Mouse (Mus musculus) neural tube, embryonic 12.5 days (tissue): ENCODE measurements around the gene Paqr3. TPM values are rescaled to one million over a fixed set of nuclear protein-coding genes. Genes with fewer than 3 reads are reported as not detected.

ENCODE experiments used
- ATAC-seq: fragments of 200-750 bp; cut with Nextera tagmentation; 2 replicates; pipeline ENCODE4 v1.8.0; 2017; ENCODE audit warnings: low read depth, mild to moderate bottlenecking, moderate TSS enrichment, moderate library complexity; ENCODE audit not compliant: low FRiP score
- H3K27ac ChIP-seq: fragments of 300-500 bp; sonication (generic); 2 replicates; pipeline ENCODE4 v1.5.1; 2016
- H3K27me3 ChIP-seq: fragments of 300-500 bp; sonication (generic); replicated peaks from 2 replicates; pipeline ENCODE4 v1.6.1; 2016; ENCODE audit warnings: mild to moderate bottlenecking
- H3K36me3 ChIP-seq: fragments of 300-500 bp; sonication (generic); 2 replicates; pipeline ENCODE4 v1.6.1; 2016; ENCODE audit warnings: mild to moderate bottlenecking
- H3K4me1 ChIP-seq: fragments of 300-500 bp; sonication (generic); 2 replicates; pipeline ENCODE4 v1.6.1; 2016
- H3K4me2 ChIP-seq: fragments of 300-500 bp; sonication (generic); replicated peaks from 2 replicates; pipeline ENCODE4 v1.6.1; 2016; ENCODE audit warnings: mild to moderate bottlenecking
- H3K4me3 ChIP-seq: fragments of 300-500 bp; sonication (generic); 2 replicates; pipeline ENCODE4 v1.5.1; 2016
- H3K9ac ChIP-seq: fragments of 300-500 bp; sonication (generic); 2 replicates; pipeline ENCODE4 v1.6.1; 2016; ENCODE audit warnings: mild to moderate bottlenecking
- H3K9me3 ChIP-seq: fragments of 300-500 bp; sonication (generic); 2 replicates; pipeline ENCODE4 v1.6.1; 2016; ENCODE audit warnings: mild to moderate bottlenecking
- WGBS: fragments of 180-500 bp; shearing (Covaris S2); methylation state at CpG from one replicate; pipeline ENCODE4 v1.1.7; 2016; 5-methylcytosine and 5-hydroxymethylcytosine counted together
- polyA plus RNA-seq: library from polyadenylated mRNA; unstranded; fragments of >200 nt; fragmentation: Nextera tagmentation; extraction: Ambion mirVana; gene quantifications from 2 replicates; pipeline ENCODE4 v1.2.1, GENCODE M21; 2016

The Paqr3 gene
- polyA plus RNA-seq, result 20.7 and 21.0 TPM in 2 replicates

DNA sequence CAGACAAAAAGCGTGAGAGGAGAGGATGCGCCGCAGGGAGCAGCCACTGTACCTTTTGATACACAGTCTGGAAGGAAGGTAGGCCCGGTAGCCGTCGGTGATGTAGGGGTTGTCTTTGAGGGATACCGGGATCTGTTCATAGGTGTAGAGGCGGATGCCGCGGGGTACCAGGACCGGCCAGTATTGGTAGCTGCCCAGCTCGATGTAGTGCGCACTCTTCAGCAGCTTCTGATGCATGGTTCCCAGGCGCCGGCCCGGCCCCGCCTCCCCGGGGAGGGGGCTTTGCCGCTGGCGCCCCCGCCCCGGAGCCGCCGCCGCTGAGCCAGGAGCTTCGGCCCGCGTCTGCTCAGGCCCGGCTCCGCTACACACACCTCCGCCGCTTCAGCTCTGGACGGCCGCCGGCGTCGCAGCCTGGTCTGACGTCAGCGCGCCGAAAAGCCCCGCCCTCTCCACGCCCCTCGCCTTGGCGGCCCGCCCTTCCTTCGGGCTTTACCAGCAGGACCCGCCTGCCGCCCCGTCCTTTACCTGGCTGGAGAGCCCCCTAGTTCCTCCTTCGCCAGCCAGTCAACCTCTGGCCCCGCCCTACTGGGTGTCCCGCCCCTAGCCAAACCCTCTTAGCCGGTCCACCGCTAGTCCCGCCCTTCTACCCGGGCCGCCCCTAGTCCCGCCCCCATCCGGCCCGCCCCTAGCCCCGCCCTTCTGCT is at the start of gene Paqr3:
TSS of gene Paqr3 (minus strand) at position 390 of the 704 bp plus-strand sequence.
- peak; percentile 99 for ATAC-seq
- WGBS, result under 1% methylated on average over 62 of the region's 62 CpGs
- Histone ChIP-seq H3K9me3 (no peaks in the 10 kb centered on the region), H3K36me3 (peaks cover 11% of the 10 kb centered on the region), H3K4me3 (peak within 1 kb of the TSS; percentile 75), H3K4me2 (peak within 1 kb of the TSS; percentile 73), H3K4me1 (peaks cover 15% of the 10 kb centered on the region), H3K9ac (peak within 1 kb of the TSS; percentile 76), H3K27ac (no peak within 1 kb of the TSS; the same call in 1 of the 2 replicates), H3K27me3 (no peaks in the 10 kb centered on the region)

DNA sequence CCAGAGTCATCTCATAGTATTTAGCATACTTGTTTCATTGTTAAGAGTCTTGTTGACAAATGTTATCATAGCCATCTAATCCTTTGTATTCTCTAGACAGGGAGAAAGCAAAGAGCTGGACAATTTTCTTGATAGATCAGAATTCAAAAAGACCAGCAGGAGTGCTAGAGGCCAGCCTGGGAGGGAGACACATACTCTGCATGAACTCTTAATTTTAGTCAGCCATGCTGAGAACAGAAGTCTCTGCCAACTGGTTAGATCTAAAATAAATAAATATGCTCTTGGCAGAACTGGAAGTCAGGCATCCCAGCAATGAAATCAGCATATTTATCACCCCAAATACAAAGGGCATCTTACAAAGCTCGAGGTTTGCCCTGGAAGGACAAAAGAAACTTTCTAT is 43.3 kb upstream of the Paqr3 start:
- WGBS, result 10% methylated on average over 1 of the region's 1 CpGs
- ATAC-seq, result no peak
- Histone ChIP-seq H3K9me3 (no peaks in the 10 kb centered on the region), H3K27ac (no peak overlapping the region), H3K4me2 (no peak overlapping the region), H3K9ac (no peak overlapping the region), H3K27me3 (no peaks in the 10 kb centered on the region), H3K4me1 (no peaks in the 10 kb centered on the region), H3K4me3 (no peak overlapping the region), H3K36me3 (no peaks in the 10 kb centered on the region)

DNA sequence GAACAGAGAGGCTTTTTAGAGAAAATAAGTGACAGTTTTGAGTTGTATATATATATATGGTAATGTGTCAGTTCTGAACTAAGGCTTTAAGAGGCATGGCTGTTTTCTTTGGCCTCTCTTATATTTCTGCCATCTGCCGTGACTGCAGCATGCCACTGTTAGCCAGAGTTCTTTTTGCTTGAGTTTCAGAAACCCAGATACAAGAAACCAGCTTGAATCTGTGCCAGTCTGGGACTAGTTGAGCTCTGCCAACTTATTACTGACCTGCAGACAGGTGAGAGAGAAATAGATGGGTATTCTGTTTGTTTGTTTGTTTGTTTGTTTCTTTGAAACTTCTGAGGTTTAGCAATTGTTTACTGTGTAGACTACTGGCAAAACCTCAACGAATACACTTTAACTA is 23.9 kb upstream of the Paqr3 start:
- no peak overlapping the region for H3K4me3 ChIP-seq
- H3K27me3 ChIP-seq, result no peaks in the 10 kb centered on the region
- WGBS, result 85% methylated on average over 2 of the region's 2 CpGs
- no peaks in the 10 kb centered on the region for H3K36me3 ChIP-seq
- no peak overlapping the region for H3K9ac ChIP-seq
- H3K4me1 ChIP-seq, result no peaks in the 10 kb centered on the region
- H3K9me3 ChIP-seq, result no peaks in the 10 kb centered on the region
- no peak for ATAC-seq
- no peak overlapping the region for H3K27ac ChIP-seq
- no peak overlapping the region for H3K4me2 ChIP-seq

DNA sequence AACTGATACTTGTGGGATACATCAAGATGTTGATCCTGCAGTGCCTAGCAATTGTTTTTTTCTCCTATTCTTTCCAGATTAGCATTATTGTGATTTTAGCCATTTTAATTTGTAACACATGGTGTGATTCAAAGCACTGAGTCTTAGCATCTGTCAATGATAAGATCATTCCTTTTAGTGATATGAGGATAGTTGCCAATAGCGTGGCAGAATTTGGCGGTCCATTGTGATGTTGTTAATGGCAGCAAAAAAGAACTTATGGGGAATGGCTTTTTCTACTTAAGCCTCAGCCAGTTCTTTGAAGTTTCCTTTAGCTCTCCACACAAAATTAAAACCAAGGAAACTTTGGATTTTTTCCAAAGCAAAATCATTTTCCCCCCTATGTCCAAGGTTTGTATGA is 18.2 kb upstream of the Paqr3 start:
- H3K4me2 ChIP-seq, result no peak overlapping the region
- no peak overlapping the region for H3K4me3 ChIP-seq
- H3K9me3 ChIP-seq, result no peaks in the 10 kb centered on the region
- H3K9ac ChIP-seq, result no peak overlapping the region
- no peak overlapping the region for H3K27ac ChIP-seq
- no peaks in the 10 kb centered on the region for H3K27me3 ChIP-seq
- H3K4me1 ChIP-seq, result no peaks in the 10 kb centered on the region
- H3K36me3 ChIP-seq, result no peaks in the 10 kb centered on the region
- 95% methylated on average over 2 of the region's 2 CpGs for WGBS
- no peak for ATAC-seq

DNA sequence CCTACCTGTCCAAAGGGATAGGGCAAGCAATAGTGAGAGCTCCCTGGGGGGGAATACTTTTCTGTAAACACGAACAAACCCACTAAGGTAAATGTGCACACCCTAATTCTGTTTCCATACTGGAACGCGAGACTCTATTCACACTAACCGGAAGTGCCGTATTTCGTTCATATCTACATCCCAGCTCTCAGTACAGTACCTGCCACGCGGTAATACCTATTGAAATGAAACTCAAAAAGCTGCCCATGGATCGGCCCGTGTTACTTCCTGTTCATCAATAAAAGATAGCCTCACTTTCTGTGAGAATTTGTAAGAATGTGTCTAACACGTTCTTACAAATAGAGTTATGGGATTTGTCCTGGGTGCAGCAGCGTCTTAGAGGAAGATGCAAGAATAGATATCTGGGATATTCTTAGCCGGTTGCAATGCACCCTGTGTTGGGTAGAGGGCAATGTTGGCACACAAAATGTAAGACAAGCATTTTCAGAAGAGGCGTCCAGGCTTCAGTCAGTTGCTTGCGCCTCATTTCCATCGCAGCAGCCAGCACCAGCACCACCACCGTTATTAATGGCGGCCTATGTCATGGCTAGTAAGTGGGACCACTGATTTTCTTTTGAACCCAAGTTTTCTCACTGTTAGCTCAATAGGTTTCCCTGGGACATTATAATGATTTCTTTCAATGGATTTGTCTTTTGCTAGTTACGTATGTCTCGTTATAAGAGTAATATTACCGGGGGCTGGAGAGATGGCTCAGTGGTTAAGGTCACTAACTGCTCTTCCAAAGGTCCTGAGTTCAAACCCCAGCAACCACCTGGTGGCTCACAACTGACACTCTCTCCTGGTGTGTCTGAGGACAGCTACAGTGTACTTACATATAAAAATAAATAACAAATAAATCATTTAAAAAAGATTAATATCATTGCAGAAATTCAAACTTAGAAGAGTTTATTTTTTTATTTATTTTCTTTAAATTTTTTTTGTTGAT is 17.1 kb upstream of the Paqr3 start:
- 48% methylated on average over 21 of the region's 21 CpGs for WGBS
- Histone ChIP-seq H3K4me1 (no peaks in the 10 kb centered on the region), H3K9me3 (no peaks in the 10 kb centered on the region), H3K4me2 (no peak overlapping the region), H3K4me3 (no peak overlapping the region), H3K9ac (no peak overlapping the region), H3K36me3 (no peaks in the 10 kb centered on the region), H3K27me3 (no peaks in the 10 kb centered on the region), H3K27ac (no peak overlapping the region)
- peak; percentile 81 for ATAC-seq

DNA sequence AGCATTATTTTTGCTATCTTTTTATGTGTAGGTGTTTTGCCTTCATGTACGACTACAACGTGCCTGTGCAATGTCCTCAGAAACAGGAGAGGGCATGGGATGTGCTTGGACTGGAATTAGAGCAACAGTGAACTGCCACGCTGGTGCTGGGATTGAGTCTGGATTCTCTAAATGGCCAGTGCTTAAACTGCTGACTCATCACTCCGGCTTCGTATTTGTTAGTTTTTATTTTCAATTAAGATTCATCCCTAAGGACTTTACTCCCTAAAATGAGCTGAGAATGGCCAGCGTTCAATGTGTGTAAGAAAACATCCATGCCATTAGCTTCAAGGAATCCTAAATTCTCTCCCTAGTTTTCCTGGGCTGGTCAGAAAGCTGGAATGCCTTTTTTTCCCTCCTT is 15.9 kb upstream of the Paqr3 start:
- no peak overlapping the region for H3K27ac ChIP-seq
- no peaks in the 10 kb centered on the region for H3K36me3 ChIP-seq
- no peaks in the 10 kb centered on the region for H3K27me3 ChIP-seq
- WGBS, result 84% methylated on average over 6 of the region's 6 CpGs
- H3K4me3 ChIP-seq, result no peak overlapping the region
- no peak for ATAC-seq
- no peaks in the 10 kb centered on the region for H3K9me3 ChIP-seq
- H3K9ac ChIP-seq, result no peak overlapping the region
- H3K4me2 ChIP-seq, result no peak overlapping the region
- no peaks in the 10 kb centered on the region for H3K4me1 ChIP-seq

DNA sequence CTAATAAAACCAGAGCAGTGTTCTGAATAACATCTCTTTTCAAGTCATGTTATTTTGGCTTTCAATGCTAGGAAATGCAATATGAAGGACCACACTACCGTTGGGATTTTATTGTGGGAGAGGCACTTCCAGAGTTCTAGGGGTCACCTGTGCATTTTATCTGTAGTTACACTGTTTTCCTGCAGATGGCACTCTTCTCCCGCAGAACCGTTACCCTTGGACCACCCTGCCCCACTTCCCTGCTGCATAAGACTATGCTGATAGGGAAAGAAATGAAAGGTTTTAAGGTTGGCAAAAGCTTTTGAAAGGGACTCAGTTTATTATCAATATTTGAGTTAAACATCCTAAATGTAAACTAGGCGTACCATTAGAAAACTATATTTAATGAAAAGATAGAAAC is 14.6 kb upstream of the Paqr3 start:
- Histone ChIP-seq H3K4me2 (no peak overlapping the region), H3K36me3 (no peaks in the 10 kb centered on the region), H3K9me3 (no peaks in the 10 kb centered on the region), H3K4me3 (no peak overlapping the region), H3K4me1 (no peaks in the 10 kb centered on the region), H3K27ac (no peak overlapping the region), H3K9ac (no peak overlapping the region), H3K27me3 (no peaks in the 10 kb centered on the region)
- peak; percentile 77; the same call in 1 of the 2 replicates for ATAC-seq
- 19% methylated on average over 4 of the region's 4 CpGs for whole genome bisulfite sequencing

DNA sequence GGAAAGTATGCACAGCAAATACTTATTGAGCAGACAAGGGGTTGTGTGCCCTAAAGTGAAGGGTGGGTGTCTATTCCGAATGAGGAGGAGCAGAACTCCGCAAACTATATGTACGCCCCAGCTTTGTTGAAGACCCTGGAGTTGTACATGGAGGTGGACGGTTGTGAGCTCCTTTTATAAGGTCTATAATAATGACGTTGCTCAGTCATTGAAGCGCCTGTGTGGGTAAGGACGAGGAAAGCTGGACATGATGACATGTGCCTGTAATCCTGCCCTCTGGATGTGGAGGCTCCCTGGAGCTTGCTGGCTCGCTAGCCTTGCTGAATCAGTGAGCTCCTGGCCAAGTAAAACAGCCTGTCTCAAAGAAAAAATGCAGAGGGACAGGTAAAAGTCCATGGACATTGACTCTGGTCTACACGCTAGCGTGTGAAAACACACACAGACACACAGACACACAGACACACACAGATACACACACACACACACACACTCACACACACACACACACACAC is 14.1 kb upstream of the Paqr3 start:
- Histone ChIP-seq H3K27ac (no peak overlapping the region), H3K4me3 (no peak overlapping the region), H3K36me3 (no peaks in the 10 kb centered on the region), H3K9me3 (no peaks in the 10 kb centered on the region), H3K4me2 (no peak overlapping the region), H3K4me1 (no peaks in the 10 kb centered on the region), H3K9ac (no peak overlapping the region), H3K27me3 (no peaks in the 10 kb centered on the region)
- 0 out of 2 replicates have a peak, but pooled peaks have one; percentile 22 for ATAC-seq
- WGBS, result 75% methylated on average over 10 of the region's 10 CpGs

DNA sequence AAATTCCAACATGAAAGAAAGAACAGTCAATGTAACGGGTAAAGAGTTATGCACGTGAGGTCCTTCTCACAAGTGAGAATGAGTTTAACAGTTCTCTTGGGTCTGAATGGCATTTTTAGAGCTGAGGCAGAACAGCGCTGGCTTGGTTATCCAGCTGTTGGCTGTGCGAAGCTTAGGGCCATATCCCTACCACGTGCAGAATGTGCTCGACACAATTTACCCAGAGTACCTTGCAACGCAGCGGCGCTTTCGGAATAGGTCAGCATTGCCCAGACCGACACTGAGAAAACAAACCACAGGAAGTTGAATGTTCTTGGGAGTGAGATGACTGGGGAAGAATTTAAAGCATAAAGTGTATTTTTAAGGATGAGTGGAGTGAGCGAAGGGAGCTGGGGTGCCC is 13.6 kb upstream of the Paqr3 start:
- Histone ChIP-seq H3K4me2 (no peak overlapping the region), H3K9me3 (no peaks in the 10 kb centered on the region), H3K27me3 (no peaks in the 10 kb centered on the region), H3K36me3 (no peaks in the 10 kb centered on the region), H3K27ac (no peak overlapping the region), H3K4me1 (no peaks in the 10 kb centered on the region), H3K4me3 (no peak overlapping the region), H3K9ac (no peak overlapping the region)
- no peak for ATAC-seq
- 87% methylated on average over 12 of the region's 12 CpGs for WGBS

DNA sequence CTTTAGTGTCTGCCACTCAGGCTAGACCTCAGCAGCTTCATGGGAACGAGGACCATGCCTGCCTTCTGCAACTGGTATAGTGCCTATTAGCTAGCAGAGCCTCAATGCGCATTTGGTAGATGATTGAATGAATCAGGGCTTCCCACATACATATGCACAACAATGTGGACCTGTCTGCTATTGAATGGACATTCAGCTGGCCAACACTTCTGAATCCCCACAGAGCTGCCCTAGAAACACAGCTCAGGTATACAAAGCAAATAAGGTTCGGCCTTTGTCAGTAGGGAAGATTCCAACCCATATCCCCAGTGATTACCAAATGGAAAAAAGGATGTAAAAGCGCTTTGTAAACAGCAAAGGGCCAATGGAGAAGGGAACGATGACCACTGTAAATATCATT is 699 bp downstream of the Paqr3 start:
- ATAC-seq, result peak; percentile 1; the same call in 1 of the 2 replicates
- Histone ChIP-seq H3K27ac (no peak overlapping the region), H3K9ac (peak overlapping the region; percentile 76), H3K4me1 (peaks cover 15% of the 10 kb centered on the region), H3K4me2 (peak overlapping the region; percentile 73), H3K27me3 (no peaks in the 10 kb centered on the region), H3K9me3 (no peaks in the 10 kb centered on the region), H3K4me3 (peak overlapping the region; percentile 75), H3K36me3 (peaks cover 11% of the 10 kb centered on the region)
- 9% methylated on average over 5 of the region's 5 CpGs for WGBS

DNA sequence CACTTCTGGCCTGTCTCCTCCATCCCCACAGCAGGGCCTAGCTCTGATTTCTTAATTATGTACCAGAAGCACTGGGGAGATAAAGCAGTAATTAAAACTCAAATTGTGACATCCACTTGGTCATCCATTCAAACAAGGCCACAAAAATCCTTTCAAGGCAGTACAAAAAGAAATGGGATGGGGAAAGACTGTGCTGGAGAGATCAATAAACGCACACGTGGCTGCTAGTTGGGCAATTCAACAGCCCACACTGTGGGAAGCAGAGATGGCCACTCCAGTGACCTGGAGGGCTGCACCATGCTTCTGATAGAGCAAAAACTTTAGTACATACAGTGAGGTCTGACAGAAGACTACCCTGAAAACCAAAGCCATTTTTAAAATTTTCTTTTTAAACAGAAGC is 1.3 kb downstream of the Paqr3 start:
- no peak overlapping the region; the same call in 1 of the 2 replicates for H3K9ac ChIP-seq
- WGBS, result 9% methylated on average over 2 of the region's 2 CpGs

DNA sequence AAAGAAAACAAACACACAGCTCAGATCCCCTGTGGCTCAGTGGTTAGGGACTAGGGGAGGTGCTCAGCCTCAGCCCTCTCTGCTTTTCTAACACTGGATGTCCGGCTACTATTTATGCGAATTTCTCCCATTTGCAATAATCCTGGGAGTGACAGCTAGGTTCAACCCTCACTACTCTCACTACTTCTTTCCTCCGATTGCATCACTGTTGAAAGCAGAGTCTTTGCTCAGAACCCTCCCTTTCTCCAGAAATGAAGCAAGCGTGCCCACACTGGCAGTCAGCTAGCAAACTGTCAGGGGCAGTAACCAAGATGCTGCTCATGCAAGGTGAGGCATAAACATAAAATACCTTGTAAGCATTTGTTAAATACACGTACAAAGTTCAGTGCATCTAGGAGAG is 3.1 kb downstream of the Paqr3 start:
- Histone ChIP-seq H3K27me3 (no peaks in the 10 kb centered on the region), H3K4me1 (peaks cover 15% of the 10 kb centered on the region), H3K36me3 (peaks cover 11% of the 10 kb centered on the region), H3K4me3 (no peak overlapping the region), H3K4me2 (no peak overlapping the region), H3K27ac (no peak overlapping the region), H3K9ac (no peak overlapping the region), H3K9me3 (no peaks in the 10 kb centered on the region)
- ATAC-seq, result no peak
- 90% methylated on average over 5 of the region's 5 CpGs for WGBS

More for the DNA sequence above, 1.3 kb downstream of the Paqr3 start:
- H3K4me1 ChIP-seq, result peaks cover 15% of the 10 kb centered on the region
- H3K9me3 ChIP-seq, result no peaks in the 10 kb centered on the region
- H3K4me2 ChIP-seq, result peak overlapping the region; percentile 73
- no peak for ATAC-seq
- no peak overlapping the region for H3K27ac ChIP-seq
- peaks cover 11% of the 10 kb centered on the region for H3K36me3 ChIP-seq
- no peaks in the 10 kb centered on the region for H3K27me3 ChIP-seq
- H3K4me3 ChIP-seq, result peak overlapping the region; percentile 75
